Mouse (Mus musculus): ENCODE measurements around the gene Hmg20a. TPM values are rescaled to one million over a fixed set of nuclear protein-coding genes. Genes with fewer than 3 reads are reported as not detected.

The Hmg20a gene
- polyA plus RNA-seq (2011; ENCODE audit: insufficient read length, low read depth, missing spikeins): 33.1 and 38.6 TPM in 2 replicates

- Histone ChIP-seq H3K27ac (ENCODE audit: insufficient read depth, low read length) (peak within 1 kb of the TSS; percentile 98), H3K4me3 (ENCODE audit: insufficient read depth, low read length) (peak within 1 kb of the TSS; percentile 85), H3K4me1 (ENCODE audit: control insufficient read depth, insufficient read depth, low read length) (peaks cover 2% of the 10 kb centered on the region; the same call in 1 of the 2 replicates)
- TF ChIP-seq POLR2A (IDR thresholded peaks at IDR 0.05; ENCODE audit: low read depth, low read length) (peak; percentile 98), CTCF (IDR thresholded peaks at IDR 0.05; ENCODE audit: borderline replicate concordance, insufficient read depth, low read length) (no peak)
Observed at GRCm38 (mm10) chr9:56417948-56418737, at the start of gene Hmg20a, which contains the start of gene Peak1. TSS of gene Hmg20a (plus strand) at chr9:56418609. TSS of gene Peak1 (minus strand) at chr9:56418067.

- TF ChIP-seq CTCF (IDR thresholded peaks at IDR 0.05; ENCODE audit: borderline replicate concordance, insufficient read depth, low read length) (no peak), POLR2A (IDR thresholded peaks at IDR 0.05; ENCODE audit: low read depth, low read length) (no peak)
- H3K4me3 ChIP-seq (ENCODE audit: insufficient read depth, low read length): no peak overlapping the region
- no peak overlapping the region for H3K27ac ChIP-seq (ENCODE audit: insufficient read depth, low read length)
- peaks cover 13% of the 10 kb centered on the region for H3K4me1 ChIP-seq (ENCODE audit: control insufficient read depth, insufficient read depth, low read length)
Observed at GRCm38 (mm10) chr9:56368814-56369213, 49.6 kb upstream of the Hmg20a start.

GRCm38 (mm10) chr9:56370710-56371109, 47.7 kb upstream of the Hmg20a start:
- Histone ChIP-seq H3K27ac (ENCODE audit: insufficient read depth, low read length) (peak overlapping the region; percentile 78), H3K4me1 (ENCODE audit: control insufficient read depth, insufficient read depth, low read length) (peaks cover 20% of the 10 kb centered on the region), H3K4me3 (ENCODE audit: insufficient read depth, low read length) (no peak overlapping the region)
- TF ChIP-seq CTCF (IDR thresholded peaks at IDR 0.05; ENCODE audit: borderline replicate concordance, insufficient read depth, low read length) (no peak), POLR2A (IDR thresholded peaks at IDR 0.05; ENCODE audit: low read depth, low read length) (no peak)

GRCm38 (mm10) chr9:56374401-56374800, 44.0 kb upstream of the Hmg20a start:
- Histone ChIP-seq H3K4me1 (ENCODE audit: control insufficient read depth, insufficient read depth, low read length) (peaks cover 17% of the 10 kb centered on the region), H3K4me3 (ENCODE audit: insufficient read depth, low read length) (no peak overlapping the region), H3K27ac (ENCODE audit: insufficient read depth, low read length) (peak overlapping the region; percentile 17; the same call in 1 of the 2 replicates)
- TF ChIP-seq CTCF (IDR thresholded peaks at IDR 0.05; ENCODE audit: borderline replicate concordance, insufficient read depth, low read length) (no peak), POLR2A (IDR thresholded peaks at IDR 0.05; ENCODE audit: low read depth, low read length) (no peak)

GRCm38 (mm10) chr9:56382786-56383185, 35.6 kb upstream of the Hmg20a start:
- H3K4me3 ChIP-seq (ENCODE audit: insufficient read depth, low read length): no peak overlapping the region
- peaks cover 2% of the 10 kb centered on the region; the same call in 1 of the 2 replicates for H3K4me1 ChIP-seq (ENCODE audit: control insufficient read depth, insufficient read depth, low read length)
- TF ChIP-seq CTCF (IDR thresholded peaks at IDR 0.05; ENCODE audit: borderline replicate concordance, insufficient read depth, low read length) (no peak), POLR2A (IDR thresholded peaks at IDR 0.05; ENCODE audit: low read depth, low read length) (no peak)
- H3K27ac ChIP-seq (ENCODE audit: insufficient read depth, low read length): peak overlapping the region; percentile 40; the same call in 1 of the 2 replicates

- TF ChIP-seq CTCF (IDR thresholded peaks at IDR 0.05; ENCODE audit: borderline replicate concordance, insufficient read depth, low read length) (no peak), POLR2A (IDR thresholded peaks at IDR 0.05; ENCODE audit: low read depth, low read length) (no peak)
- Histone ChIP-seq H3K4me3 (ENCODE audit: insufficient read depth, low read length) (no peak overlapping the region), H3K4me1 (ENCODE audit: control insufficient read depth, insufficient read depth, low read length) (peaks cover 13% of the 10 kb centered on the region), H3K27ac (ENCODE audit: insufficient read depth, low read length) (no peak overlapping the region)
Observed at GRCm38 (mm10) chr9:56392857-56393256, 25.6 kb upstream of the Hmg20a start.

GRCm38 (mm10) chr9:56396306-56396705, 22.1 kb upstream of the Hmg20a start:
- TF ChIP-seq CTCF (IDR thresholded peaks at IDR 0.05; ENCODE audit: borderline replicate concordance, insufficient read depth, low read length) (no peak), POLR2A (IDR thresholded peaks at IDR 0.05; ENCODE audit: low read depth, low read length) (no peak)
- H3K4me1 ChIP-seq (ENCODE audit: control insufficient read depth, insufficient read depth, low read length): peaks cover 16% of the 10 kb centered on the region
- no peak overlapping the region for H3K4me3 ChIP-seq (ENCODE audit: insufficient read depth, low read length)
- H3K27ac ChIP-seq (ENCODE audit: insufficient read depth, low read length): no peak overlapping the region

- Histone ChIP-seq H3K4me3 (ENCODE audit: insufficient read depth, low read length) (no peak overlapping the region), H3K27ac (ENCODE audit: insufficient read depth, low read length) (no peak overlapping the region), H3K4me1 (ENCODE audit: control insufficient read depth, insufficient read depth, low read length) (peaks cover 15% of the 10 kb centered on the region)
- TF ChIP-seq CTCF (IDR thresholded peaks at IDR 0.05; ENCODE audit: borderline replicate concordance, insufficient read depth, low read length): no peak
- no peak for TF ChIP-seq POLR2A (IDR thresholded peaks at IDR 0.05; ENCODE audit: low read depth, low read length)
Observed at GRCm38 (mm10) chr9:56404619-56405018, 13.8 kb upstream of the Hmg20a start.

GRCm38 (mm10) chr9:56409928-56410327, 8.5 kb upstream of the Hmg20a start:
- H3K4me3 ChIP-seq (ENCODE audit: insufficient read depth, low read length): no peak overlapping the region
- no peak overlapping the region for H3K27ac ChIP-seq (ENCODE audit: insufficient read depth, low read length)
- no peak for TF ChIP-seq CTCF (IDR thresholded peaks at IDR 0.05; ENCODE audit: borderline replicate concordance, insufficient read depth, low read length)
- no peak for TF ChIP-seq POLR2A (IDR thresholded peaks at IDR 0.05; ENCODE audit: low read depth, low read length)
- peaks cover 2% of the 10 kb centered on the region; the same call in 1 of the 2 replicates for H3K4me1 ChIP-seq (ENCODE audit: control insufficient read depth, insufficient read depth, low read length)

- H3K4me1 ChIP-seq (ENCODE audit: control insufficient read depth, insufficient read depth, low read length): no peaks in the 10 kb centered on the region; the same call in 1 of the 2 replicates
- no peak for TF ChIP-seq CTCF (IDR thresholded peaks at IDR 0.05; ENCODE audit: borderline replicate concordance, insufficient read depth, low read length)
- no peak for TF ChIP-seq POLR2A (IDR thresholded peaks at IDR 0.05; ENCODE audit: low read depth, low read length)
- no peak overlapping the region for H3K27ac ChIP-seq (ENCODE audit: insufficient read depth, low read length)
- no peak overlapping the region for H3K4me3 ChIP-seq (ENCODE audit: insufficient read depth, low read length)
Observed at GRCm38 (mm10) chr9:56412716-56413115, 5.7 kb upstream of the Hmg20a start.
